Mouse (Mus musculus): ENCODE measurements around the gene Card11. TPM values are rescaled to one million over a fixed set of nuclear protein-coding genes. Genes with fewer than 3 reads are reported as not detected.

Card11 gene
- polyA plus RNA-seq, 1 experiment from 2014 or later: not detected

DNA sequence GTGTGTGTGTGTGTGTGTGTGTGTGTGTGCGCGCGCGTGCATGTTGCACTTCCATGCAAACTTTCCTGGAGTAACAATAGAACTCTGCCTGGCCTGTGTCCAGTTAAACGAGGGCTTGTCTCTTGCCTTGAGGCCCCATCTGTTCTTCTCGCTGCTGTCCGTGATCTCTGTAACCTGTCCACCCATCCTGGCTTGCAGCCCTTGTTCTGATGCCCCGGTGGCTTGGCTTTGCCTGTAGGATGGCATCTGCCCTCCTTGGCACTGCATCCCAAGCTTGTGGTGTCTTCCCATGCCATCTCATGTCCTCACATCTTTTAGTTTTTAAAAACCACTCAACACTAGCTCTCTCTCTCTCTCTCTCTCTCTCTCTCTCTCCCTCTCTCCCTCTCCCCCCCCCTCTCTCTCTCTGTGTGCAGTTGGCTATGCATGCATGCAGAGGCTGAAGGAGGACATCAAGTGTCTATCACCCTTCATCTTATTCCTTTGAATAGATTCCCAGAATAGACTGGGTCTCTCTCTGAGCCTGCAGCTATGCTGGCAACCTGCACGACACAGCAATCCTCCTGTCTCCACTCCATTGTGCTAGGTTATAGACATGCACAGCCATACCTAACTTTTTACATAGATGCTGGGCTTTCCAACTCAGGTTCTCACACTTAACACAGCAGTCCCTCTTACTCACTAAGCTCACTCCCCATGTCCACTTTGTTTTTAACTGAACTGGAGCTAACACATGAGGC lies 14.9 kb downstream of the Card11 start:
- POLR2A ChIA-PET: interaction anchor here (0.6 kb wide), 1 partner anchor 65 kb away, joined by 3 read pairs; no protein-coding TSS in a partner anchor
- no peaks in the 10 kb centered on the region for H3K27me3 ChIP-seq
- TF ChIP-seq CTCF (IDR thresholded peaks at IDR 0.05): no peak
- in situ Hi-C loops (cut with MboI; ENCODE audit: low pct_unique_long_range_greater_than_20kb): no loop called here
- DNase-seq (ENCODE audit: low read depth, low spot score) (no peak), ATAC-seq (no peak)
- CTCF ChIA-PET: interaction anchor here (0.8 to 1.1 kb wide), 2 partner anchors 9 to 15 kb away, joined by 3 read pairs; no protein-coding TSS in a partner anchor

GRCm38 (mm10) chr5:140981370-140981805 lies 19.0 kb downstream of the Card11 start:
- CTCF ChIA-PET: no interaction called here
- H3K27me3 ChIP-seq: no peaks in the 10 kb centered on the region
- no peak for TF ChIP-seq CTCF (IDR thresholded peaks at IDR 0.05)
- POLR2A ChIA-PET: interaction anchor here (0.6 kb wide), 1 partner anchor 429 kb away, joined by 3 read pairs; no protein-coding TSS in a partner anchor
- in situ Hi-C loops (cut with MboI; ENCODE audit: low pct_unique_long_range_greater_than_20kb): no loop called here
- DNase-seq (ENCODE audit: low read depth, low spot score): no peak
- no peak for ATAC-seq

DNA sequence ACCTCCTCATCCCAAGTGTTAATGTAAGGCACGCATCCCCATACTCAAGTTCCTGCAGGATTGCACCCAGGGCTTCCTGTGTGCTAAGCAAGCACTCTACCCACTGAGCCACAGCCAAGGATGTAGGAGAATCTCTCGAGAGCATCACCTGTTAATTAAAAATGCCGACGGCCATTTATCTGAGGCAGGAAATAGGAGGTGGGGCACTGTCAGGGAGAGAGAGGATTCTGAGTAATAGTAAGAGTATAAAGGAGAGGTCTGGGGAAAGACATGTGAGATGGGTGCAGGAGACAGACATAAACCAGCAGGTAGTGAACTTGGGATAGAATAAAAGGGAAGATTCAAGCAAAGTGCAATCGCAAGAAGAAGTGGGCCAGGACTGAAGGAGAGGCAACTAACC lies 19.6 kb downstream of the Card11 start:
- DNase-seq (ENCODE audit: low read depth, low spot score): no peak
- in situ Hi-C loops (cut with MboI; ENCODE audit: low pct_unique_long_range_greater_than_20kb): no loop called here
- no peak for ATAC-seq
- no peak for TF ChIP-seq CTCF (IDR thresholded peaks at IDR 0.05)
- CTCF ChIA-PET: no interaction called here
- H3K27me3 ChIP-seq: no peaks in the 10 kb centered on the region
- POLR2A ChIA-PET: no interaction called here

DNA sequence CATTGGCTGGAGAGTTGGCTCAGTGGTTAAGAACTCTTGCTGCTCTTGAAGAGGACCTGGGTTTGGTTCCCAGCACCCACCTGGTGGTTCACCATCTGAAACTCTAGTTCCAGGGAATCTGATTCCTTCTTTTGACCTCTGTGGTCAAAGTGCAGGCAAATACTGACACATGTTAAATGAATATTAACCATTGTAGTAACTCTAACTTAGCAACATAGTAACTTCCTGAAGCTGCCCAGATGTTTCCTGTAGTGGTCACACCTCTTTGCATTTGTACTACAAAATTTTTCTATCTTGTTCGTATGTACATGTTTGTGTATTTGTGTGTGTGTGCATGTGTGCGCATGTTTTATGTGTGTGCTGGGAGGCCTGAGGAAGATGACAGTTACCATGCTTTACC lies 20.3 kb downstream of the Card11 start:
- no peak for ATAC-seq
- POLR2A ChIA-PET: no interaction called here
- no peak for DNase-seq (ENCODE audit: low read depth, low spot score)
- no peaks in the 10 kb centered on the region for H3K27me3 ChIP-seq
- in situ Hi-C loops (cut with MboI; ENCODE audit: low pct_unique_long_range_greater_than_20kb): no loop called here
- no peak for TF ChIP-seq CTCF (IDR thresholded peaks at IDR 0.05)
- CTCF ChIA-PET: no interaction called here

DNA sequence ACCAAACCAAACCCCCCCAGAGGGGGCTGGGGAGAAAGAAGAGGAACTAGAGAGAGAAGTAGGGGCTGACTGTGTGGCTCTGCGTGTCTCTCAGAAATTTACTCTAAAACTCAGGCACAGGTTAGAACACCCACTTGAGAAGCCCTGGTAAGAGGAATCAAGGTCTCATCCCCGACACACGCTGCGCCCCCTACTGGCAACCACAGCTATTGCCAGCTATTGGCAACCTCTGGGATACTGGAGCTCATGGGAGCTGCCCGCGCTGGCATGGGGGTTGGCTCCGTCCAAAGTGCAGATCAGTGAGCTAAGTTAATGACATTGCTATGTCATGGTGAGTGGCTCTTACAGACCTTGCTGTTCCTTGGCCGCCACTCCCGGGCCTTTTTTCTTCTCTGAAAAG lies 37.4 kb downstream of the Card11 start:
- ATAC-seq (no peak), DNase-seq (ENCODE audit: low read depth, low spot score) (no peak)
- in situ Hi-C loops (cut with MboI; ENCODE audit: low pct_unique_long_range_greater_than_20kb): no loop called here
- H3K27me3 ChIP-seq: no peaks in the 10 kb centered on the region
- POLR2A ChIA-PET: no interaction called here
- peak; percentile 82 for TF ChIP-seq CTCF (IDR thresholded peaks at IDR 0.05)
- CTCF ChIA-PET: interaction anchor here (0.7 to 1.0 kb wide), 4 partner anchors 9 to 22 kb away, joined by 3 to 5 read pairs (median 4); no protein-coding TSS in a partner anchor

- ChIA-PET CTCF (interaction anchor here (1.6 kb wide), 1 partner anchor 20 kb away, joined by 3 read pairs; no protein-coding TSS in a partner anchor), POLR2A (no interaction called here)
- ATAC-seq (no peak), DNase-seq (ENCODE audit: low read depth, low spot score) (no peak)
- H3K27me3 ChIP-seq: no peaks in the 10 kb centered on the region
- TF ChIP-seq CTCF (IDR thresholded peaks at IDR 0.05): no peak
- in situ Hi-C loops (cut with MboI; ENCODE audit: low pct_unique_long_range_greater_than_20kb): no loop called here
These were observed 39.6 kb downstream of the Card11 start for GRCm38 (mm10) chr5:140960732-140961131.

DNA sequence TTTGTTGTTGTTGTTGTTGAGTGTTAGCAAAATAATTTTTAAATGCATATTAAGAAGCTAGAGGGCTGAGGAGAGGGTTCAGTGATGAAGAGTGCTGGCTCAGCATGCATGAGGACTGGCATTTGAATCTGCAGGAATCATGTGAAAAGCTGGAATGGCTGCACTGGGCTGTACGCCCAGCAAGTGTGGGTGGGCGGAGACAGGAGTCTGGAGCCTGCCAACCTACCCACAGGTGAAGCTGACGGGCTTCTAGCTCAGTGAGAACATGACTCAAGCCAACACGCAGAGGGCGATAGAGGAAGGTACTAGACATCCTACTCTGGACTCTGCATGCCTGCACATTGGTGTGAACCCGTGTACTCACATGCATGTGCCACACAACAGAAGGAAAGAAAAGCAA lies 41.2 kb downstream of the Card11 start:
- no peak for TF ChIP-seq CTCF (IDR thresholded peaks at IDR 0.05)
- H3K27me3 ChIP-seq: no peaks in the 10 kb centered on the region
- POLR2A ChIA-PET: no interaction called here
- CTCF ChIA-PET: no interaction called here
- DNase-seq (ENCODE audit: low read depth, low spot score) (no peak), ATAC-seq (no peak)
- in situ Hi-C loops (cut with MboI; ENCODE audit: low pct_unique_long_range_greater_than_20kb): no loop called here

GRCm38 (mm10) chr5:140957106-140957505 lies 43.3 kb downstream of the Card11 start:
- in situ Hi-C loops (cut with MboI; ENCODE audit: low pct_unique_long_range_greater_than_20kb): no loop called here
- ATAC-seq (no peak), DNase-seq (ENCODE audit: low read depth, low spot score) (no peak)
- H3K27me3 ChIP-seq: no peaks in the 10 kb centered on the region
- TF ChIP-seq CTCF (IDR thresholded peaks at IDR 0.05): peak; percentile 42
- ChIA-PET CTCF (no interaction called here), POLR2A (no interaction called here)

GRCm38 (mm10) chr5:140955666-140956065 lies 44.7 kb downstream of the Card11 start:
- CTCF ChIA-PET: no interaction called here
- in situ Hi-C loops (cut with MboI; ENCODE audit: low pct_unique_long_range_greater_than_20kb): no loop called here
- POLR2A ChIA-PET: no interaction called here
- no peak for DNase-seq (ENCODE audit: low read depth, low spot score)
- no peak for ATAC-seq
- TF ChIP-seq CTCF (IDR thresholded peaks at IDR 0.05): no peak
- H3K27me3 ChIP-seq: no peaks in the 10 kb centered on the region

- POLR2A ChIA-PET: no interaction called here
- no peak for TF ChIP-seq CTCF (IDR thresholded peaks at IDR 0.05)
- ATAC-seq (no peak), DNase-seq (ENCODE audit: low read depth, low spot score) (no peak)
- no peaks in the 10 kb centered on the region for H3K27me3 ChIP-seq
- in situ Hi-C loops (cut with MboI; ENCODE audit: low pct_unique_long_range_greater_than_20kb): no loop called here
- CTCF ChIA-PET: interaction anchor here (1.5 kb wide), 1 partner anchor 11 kb away, joined by 5 read pairs; no protein-coding TSS in a partner anchor
These were observed 48.6 kb downstream of the Card11 start for GRCm38 (mm10) chr5:140951801-140952200.

DNA sequence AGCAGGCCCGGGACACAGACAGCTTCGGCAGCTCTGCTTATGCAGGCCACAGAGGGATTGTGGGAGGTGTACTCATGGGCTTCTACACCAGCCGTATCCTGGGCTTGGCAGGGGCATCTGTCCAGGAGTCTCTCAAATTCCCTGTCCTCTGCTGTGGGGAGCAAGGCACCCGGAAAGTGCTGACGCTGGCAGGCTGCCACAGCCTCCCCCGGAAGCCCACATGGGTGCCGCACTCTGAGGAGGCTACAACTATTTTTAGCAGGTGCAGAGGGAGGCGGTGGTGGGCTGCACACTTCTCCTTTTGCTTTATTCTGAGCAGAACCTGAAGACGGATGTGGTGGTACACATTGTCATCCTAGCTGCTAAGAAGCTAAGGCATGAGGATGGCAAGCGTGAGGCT lies 52.4 kb downstream of the Card11 start:
- POLR2A ChIA-PET: no interaction called here

More for the DNA sequence above, 52.4 kb downstream of the Card11 start:
- in situ Hi-C loops (cut with MboI; ENCODE audit: low pct_unique_long_range_greater_than_20kb): no loop called here
- no peaks in the 10 kb centered on the region for H3K27me3 ChIP-seq
- no peak for DNase-seq (ENCODE audit: low read depth, low spot score)
- ATAC-seq: no peak
- CTCF ChIA-PET: no interaction called here
- no peak for TF ChIP-seq CTCF (IDR thresholded peaks at IDR 0.05)

All from Patski (cell line).